Mouse (Mus musculus) R1 (cell line): Measurements from ENCODE around the gene Rhbdd3.
"Not testable (repeated sequence)": the region's sequence is repeated elsewhere in the genome, so short reads cannot be mapped to it uniquely, and the experiment has no call there.

Source experiments
- DNase-seq: peaks from one replicate; pipeline ENCODE4 v3.0.0-alpha.2; 2018; ENCODE audit warnings: low read depth, low spot score

The Rhbdd3 gene

GRCm38 (mm10) chr11:5065056-5065821, 33.5 kb upstream of the Rhbdd3 start, which contains the start of gene Gas2l1:
Gene Gas2l1, minus strand, starts transcription at chr11:5065327.
- peak; percentile 96 for DNase-seq

GRCm38 (mm10) chr11:5067063-5067462, 31.7 kb upstream of the Rhbdd3 start:
- DNase-seq: no peak

GRCm38 (mm10) chr11:5068126-5068971, 30.4 kb upstream of the Rhbdd3 start:
- no peak for DNase-seq

GRCm38 (mm10) chr11:5074882-5075281, 23.8 kb upstream of the Rhbdd3 start:
- peak; percentile 69 for DNase-seq

GRCm38 (mm10) chr11:5075760-5076159, 23.0 kb upstream of the Rhbdd3 start:
- peak; percentile 46 for DNase-seq

- DNase-seq: not testable (repeated sequence)
These were observed 21.9 kb upstream of the Rhbdd3 start for GRCm38 (mm10) chr11:5076843-5077242.

GRCm38 (mm10) chr11:5089147-5089546, 9.6 kb upstream of the Rhbdd3 start:
- no peak for DNase-seq

GRCm38 (mm10) chr11:5091706-5092105, 7.0 kb upstream of the Rhbdd3 start:
- peak; percentile 67 for DNase-seq

- peak; percentile 15 for DNase-seq
These were observed 2.8 kb upstream of the Rhbdd3 start for GRCm38 (mm10) chr11:5095877-5096276.

GRCm38 (mm10) chr11:5096480-5097020, 2.2 kb upstream of the Rhbdd3 start:
- peak; percentile 26 for DNase-seq

GRCm38 (mm10) chr11:5098035-5098735, 541 bp upstream of the Rhbdd3 start:
- DNase-seq: peak; percentile 66

- peak; percentile 91 for DNase-seq
These were observed 954 bp downstream of the Rhbdd3 start for GRCm38 (mm10) chr11:5099576-5100183.

GRCm38 (mm10) chr11:5100283-5100682, 1.6 kb downstream of the Rhbdd3 start:
- peak; percentile 37 for DNase-seq

GRCm38 (mm10) chr11:5100801-5101200, 2.1 kb downstream of the Rhbdd3 start:
- peak; percentile 30 for DNase-seq

- no peak for DNase-seq
These were observed 2.9 kb downstream of the Rhbdd3 start for GRCm38 (mm10) chr11:5101641-5102040.

GRCm38 (mm10) chr11:5102384-5102783, 3.7 kb downstream of the Rhbdd3 start:
- no peak for DNase-seq

GRCm38 (mm10) chr11:5103986-5104509, 5.3 kb downstream of the Rhbdd3 start:
- no peak for DNase-seq

- no peak for DNase-seq
These were observed 10.7 kb downstream of the Rhbdd3 start for GRCm38 (mm10) chr11:5109441-5109840.

- no peak for DNase-seq
These were observed 14.9 kb downstream of the Rhbdd3 start for GRCm38 (mm10) chr11:5113645-5114044.

- peak; percentile 93 for DNase-seq
These were observed 16.3 kb downstream of the Rhbdd3 start for GRCm38 (mm10) chr11:5114931-5115581.
